Mouse (Mus musculus): ENCODE measurements at regions not wholly inside any gene's neighbourhood (a gene's known extent, or its start where the extent isn't known, plus 50 kb on each side); places are given as distances from the start of the nearest gene placed in this dataset.
A peak's percentile ranks its signal among the peaks of the same experiment; 100 is the strongest.
"Not testable (repeated sequence)": the region's sequence is repeated elsewhere in the genome, so short reads cannot be mapped to it uniquely, and the experiment has no call there.

DNA sequence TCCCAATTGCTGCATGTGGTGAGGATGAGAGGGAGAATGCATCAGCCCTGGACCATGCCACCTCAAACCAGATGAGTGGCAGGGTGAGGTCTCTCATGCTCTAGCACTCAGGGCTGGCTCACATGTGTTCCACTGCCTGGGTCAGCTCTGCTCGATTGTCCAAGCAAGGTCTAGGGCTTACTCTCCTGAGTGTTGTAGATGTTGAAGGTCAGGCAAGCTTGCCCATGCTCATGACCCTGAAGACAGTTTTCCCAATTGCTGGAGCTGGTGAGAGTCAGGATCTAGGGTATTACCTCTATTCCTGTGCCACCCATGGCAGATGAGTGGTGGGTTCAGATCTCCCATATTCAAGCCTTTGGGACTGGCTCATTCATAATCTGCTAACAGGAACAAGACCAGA, 121.2 kb upstream of the Slitrk1 start:
- no peaks in the 10 kb centered on the region for H3K79me2 ChIP-seq (ENCODE audit: control insufficient read depth, insufficient read depth, low read length, poor library complexity)
- H3K36me3 ChIP-seq (ENCODE audit: control insufficient read depth in 1 of 2, insufficient read depth in 2 of 2, low read length in 2 of 2), result no peaks in the 10 kb centered on the region
- no peak for DNase-seq (ENCODE audit: low read depth, low spot score)

DNA sequence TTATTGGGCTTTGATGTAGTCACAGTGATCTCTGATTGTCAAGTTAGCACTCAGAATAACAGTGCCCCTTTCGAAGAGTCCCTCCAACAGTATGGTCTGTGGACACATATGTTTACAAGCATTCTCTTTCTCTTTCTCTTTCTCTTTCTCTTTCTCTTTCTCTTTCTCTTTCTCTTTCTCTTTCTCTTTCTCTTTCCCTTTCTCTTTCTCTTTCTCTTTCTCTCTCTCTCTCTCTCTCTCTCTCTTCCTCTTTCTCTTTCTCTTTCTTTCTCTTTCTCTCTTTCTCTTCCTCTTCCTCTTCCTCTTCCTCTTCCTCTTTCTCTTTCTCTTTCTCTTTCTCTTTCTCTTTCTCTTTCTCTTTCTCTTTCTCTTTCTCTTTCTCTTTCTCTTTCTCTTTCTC, 81.0 kb upstream of the Slitrk1 start:
- DNase-seq (ENCODE audit: low read depth, low spot score); H3K36me3 ChIP-seq (ENCODE audit: control insufficient read depth in 1 of 2, insufficient read depth in 2 of 2, low read length in 2 of 2); H3K9me3 ChIP-seq (replicated peaks; ENCODE audit: insufficient read depth, low read length); H3K27me3 ChIP-seq (ENCODE audit: control insufficient read depth in 1 of 2, insufficient read depth in 2 of 2, low read length in 2 of 2); H3K27ac ChIP-seq (ENCODE audit: control insufficient read depth, low read depth, low read length); H3K4me1 ChIP-seq (ENCODE audit: control insufficient read depth in 1 of 2, insufficient read depth in 2 of 2, low read length in 2 of 2); H3K79me2 ChIP-seq (ENCODE audit: control insufficient read depth, insufficient read depth, low read length, poor library complexity); H3K4me3 ChIP-seq (ENCODE audit: control insufficient read depth in 1 of 2, insufficient read depth in 1 of 2, low read depth in 2 of 2, low read length in 2 of 2); H3K9ac ChIP-seq (ENCODE audit: control insufficient read depth, low read depth, low read length, poor library complexity, severe bottlenecking): not testable (repeated sequence)
- peak; percentile 66 for TF ChIP-seq ETS1 (IDR thresholded peaks at IDR 0.05; ENCODE audit: low read depth, low read length)

More for the DNA sequence above, 121.2 kb upstream of the Slitrk1 start:
- Histone ChIP-seq H3K9me3 (replicated peaks; ENCODE audit: insufficient read depth, low read length) (no peaks in the 10 kb centered on the region), H3K4me1 (ENCODE audit: control insufficient read depth in 1 of 2, insufficient read depth in 2 of 2, low read length in 2 of 2) (no peaks in the 10 kb centered on the region), H3K4me3 (ENCODE audit: control insufficient read depth in 1 of 2, insufficient read depth in 1 of 2, low read depth in 2 of 2, low read length in 2 of 2) (no peak overlapping the region), H3K27me3 (ENCODE audit: control insufficient read depth in 1 of 2, insufficient read depth in 2 of 2, low read length in 2 of 2) (no peaks in the 10 kb centered on the region), H3K27ac (ENCODE audit: control insufficient read depth, low read depth, low read length) (no peak overlapping the region), H3K9ac (ENCODE audit: control insufficient read depth, low read depth, low read length, poor library complexity, severe bottlenecking) (no peak overlapping the region)
- TF ChIP-seq JUND (IDR thresholded peaks at IDR 0.05; ENCODE audit: low read depth, low read length) (no peak), UBTF (IDR thresholded peaks at IDR 0.05; ENCODE audit: borderline replicate concordance, insufficient read depth, low read depth, low read length) (no peak), SIN3A (IDR thresholded peaks at IDR 0.05; ENCODE audit: low read length) (no peak), MAX (IDR thresholded peaks at IDR 0.05; ENCODE audit: low read length) (no peak), TAL1 (IDR thresholded peaks at IDR 0.05; ENCODE audit: low read length) (no peak)

DNA sequence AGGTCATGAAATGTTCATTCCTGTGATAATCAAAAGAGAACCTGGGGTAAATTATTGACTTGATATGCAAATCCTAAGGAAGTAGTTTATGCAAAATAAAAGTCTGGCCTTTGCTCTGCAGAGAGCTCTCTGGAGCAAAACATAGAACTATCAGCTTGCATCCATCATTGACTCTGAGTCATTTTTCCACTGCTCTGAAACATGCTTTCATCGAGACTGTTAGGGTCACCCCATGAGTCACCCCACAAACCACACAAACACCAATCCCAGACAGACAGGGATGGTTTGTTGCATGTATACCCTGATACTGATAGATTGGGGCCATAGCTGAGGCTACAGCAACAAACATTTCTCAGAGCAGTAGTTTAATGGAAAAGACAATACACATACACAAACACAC, 62.9 kb upstream of the Slitrk1 start:
- Histone ChIP-seq H3K4me1 (ENCODE audit: control insufficient read depth in 1 of 2, insufficient read depth in 2 of 2, low read length in 2 of 2) (no peaks in the 10 kb centered on the region), H3K9ac (ENCODE audit: control insufficient read depth, low read depth, low read length, poor library complexity, severe bottlenecking) (no peak overlapping the region), H3K79me2 (ENCODE audit: control insufficient read depth, insufficient read depth, low read length, poor library complexity) (no peaks in the 10 kb centered on the region), H3K4me3 (ENCODE audit: control insufficient read depth in 1 of 2, insufficient read depth in 1 of 2, low read depth in 2 of 2, low read length in 2 of 2) (no peak overlapping the region), H3K36me3 (ENCODE audit: control insufficient read depth in 1 of 2, insufficient read depth in 2 of 2, low read length in 2 of 2) (no peaks in the 10 kb centered on the region), H3K27ac (ENCODE audit: control insufficient read depth, low read depth, low read length) (no peak overlapping the region), H3K9me3 (replicated peaks; ENCODE audit: insufficient read depth, low read length) (no peaks in the 10 kb centered on the region), H3K27me3 (ENCODE audit: control insufficient read depth in 1 of 2, insufficient read depth in 2 of 2, low read length in 2 of 2) (no peaks in the 10 kb centered on the region)
- peak; percentile 33 for DNase-seq (ENCODE audit: low read depth, low spot score)
- TF ChIP-seq ZNF384 (IDR thresholded peaks at IDR 0.05; ENCODE audit: low read depth, low read length) (no peak), ZC3H11A (IDR thresholded peaks at IDR 0.05; ENCODE audit: low read depth, low read length) (no peak), MEF2A (IDR thresholded peaks at IDR 0.05; ENCODE audit: extremely low read depth, insufficient replicate concordance, low read depth, low read length, poor library complexity, severe bottlenecking) (no peak), MXI1 (IDR thresholded peaks at IDR 0.05; ENCODE audit: low read depth, low read length) (no peak), NELFE (IDR thresholded peaks at IDR 0.05; ENCODE audit: low read depth, low read length) (no peak), HCFC1 (IDR thresholded peaks at IDR 0.05; ENCODE audit: low read depth, low read length) (no peak), MAZ (IDR thresholded peaks at IDR 0.05; ENCODE audit: low read depth, low read length) (no peak), JUND (IDR thresholded peaks at IDR 0.05; ENCODE audit: low read depth, low read length) (no peak), E2F4 (IDR thresholded peaks at IDR 0.05; ENCODE audit: borderline replicate concordance, low read depth, low read length) (no peak), POLR2AphosphoS5 (IDR thresholded peaks at IDR 0.05; ENCODE audit: borderline replicate concordance, low read depth, low read length) (no peak), ZMIZ1 (IDR thresholded peaks at IDR 0.05; ENCODE audit: low read depth, low read length) (no peak), MYC (IDR thresholded peaks at IDR 0.05; ENCODE audit: low read depth, low read length) (no peak), MAX (IDR thresholded peaks at IDR 0.05; ENCODE audit: low read length) (no peak), GABPA (IDR thresholded peaks at IDR 0.05; ENCODE audit: low read depth, low read length) (no peak), POLR2A (IDR thresholded peaks at IDR 0.05; ENCODE audit: control insufficient read depth in 1 of 2, insufficient read depth in 1 of 2, low read depth in 1 of 2, low read length in 2 of 2, poor library complexity in 1 of 2) (no peak), POLR2AphosphoS2 (IDR thresholded peaks at IDR 0.05; ENCODE audit: low read length) (no peak), GATA1 (IDR thresholded peaks at IDR 0.05; ENCODE audit: low read depth, low read length) (no peak), SIN3A (IDR thresholded peaks at IDR 0.05; ENCODE audit: low read length) (no peak), TCF12 (IDR thresholded peaks at IDR 0.05; ENCODE audit: low read depth, low read length) (no peak), ELF1 (IDR thresholded peaks at IDR 0.05; ENCODE audit: low read depth, low read length) (no peak)
